Mouse (Mus musculus): ENCODE data around the gene Grasp.

The Grasp gene

GRCm38 (mm10) chr15:101267053-101268032 lies 43.4 kb downstream of the Grasp start:
- CTCF ChIA-PET = interaction anchor here (0.5 to 1.2 kb wide), 5 partner anchors 13 to 1314 kb away, joined by 3 to 7 read pairs (median 5); partner anchors contain the start of gene Nr4a1

- CTCF ChIA-PET = interaction anchor here (1.0 to 1.2 kb wide), 2 partner anchors 13 to 24 kb away, joined by 4 read pairs; no protein-coding TSS in a partner anchor
These were observed 46.3 kb downstream of the Grasp start for GRCm38 (mm10) chr15:101270101-101270820.

GRCm38 (mm10) chr15:101271107-101271506 lies 47.1 kb downstream of the Grasp start:
- CTCF ChIA-PET = no interaction called here

- CTCF ChIA-PET = interaction anchor here (0.5 kb wide), 1 partner anchor 94 kb away, joined by 3 read pairs; no protein-coding TSS in a partner anchor
These were observed 47.5 kb downstream of the Grasp start for GRCm38 (mm10) chr15:101271513-101271912.

- CTCF ChIA-PET = interaction anchor here (1.8 kb wide), 1 partner anchor 18 kb away, joined by 5 read pairs; no protein-coding TSS in a partner anchor
These were observed 50.4 kb downstream of the Grasp start for GRCm38 (mm10) chr15:101274380-101274779.

- CTCF ChIA-PET = no interaction called here
These were observed 53.4 kb downstream of the Grasp start for GRCm38 (mm10) chr15:101277351-101277899.

GRCm38 (mm10) chr15:101278589-101278988 lies 54.6 kb downstream of the Grasp start:
- CTCF ChIA-PET = no interaction called here

GRCm38 (mm10) chr15:101279430-101279999 lies 55.5 kb downstream of the Grasp start:
- CTCF ChIA-PET = interaction anchor here (0.5 to 1.4 kb wide), 2 partner anchors 39 to 41 kb away, joined by 3 to 4 read pairs; no protein-coding TSS in a partner anchor
